Mouse (Mus musculus): Measurements from ENCODE around the gene Pxdn.

Gene Pxdn

DNA sequence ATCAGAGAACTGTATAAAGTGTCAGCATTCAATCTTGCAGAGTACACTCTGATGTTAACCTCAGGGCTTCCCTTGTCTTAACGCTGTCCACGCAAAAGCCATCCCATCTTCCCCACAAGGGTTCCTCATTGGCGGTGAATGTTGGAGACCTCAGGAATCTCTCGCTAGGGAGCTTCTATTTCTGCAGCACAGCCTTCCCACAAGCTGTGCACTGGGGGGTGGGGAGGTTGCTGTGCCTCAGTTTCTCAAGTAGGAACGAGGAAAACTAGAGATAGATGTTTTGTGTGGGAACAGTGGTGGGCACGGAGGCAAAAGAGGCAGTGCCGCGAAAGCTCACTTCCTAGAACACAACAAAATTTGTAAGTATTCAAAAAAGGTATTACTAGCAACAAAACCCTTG is at the start of gene Pxdn:
Gene Pxdn (plus strand): TSS at position 301 of the 400 bp plus-strand sequence.
- no peak for DNase-seq (ENCODE audit: low read depth)

DNA sequence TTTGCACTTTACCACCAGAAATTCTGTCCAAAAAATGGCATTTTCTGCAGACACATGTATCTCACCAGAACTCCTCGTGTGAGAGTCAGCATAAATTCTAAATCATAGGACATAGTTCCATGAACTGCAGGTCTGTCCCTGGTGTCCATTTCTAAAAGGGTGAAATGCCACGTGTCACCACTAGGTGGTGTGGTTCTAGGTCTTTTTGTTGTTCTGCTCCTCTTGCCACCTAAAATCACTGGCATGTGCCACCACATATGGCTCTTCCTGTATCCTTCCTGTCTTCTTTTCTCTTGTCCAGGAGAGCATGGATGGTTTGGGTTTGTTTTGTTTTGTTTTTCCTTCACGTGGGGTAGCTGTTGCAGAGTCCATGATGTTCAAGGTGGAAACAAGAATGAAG is 42.7 kb upstream of the Pxdn start:
- peak; percentile 11 for DNase-seq (ENCODE audit: low read depth)

DNA sequence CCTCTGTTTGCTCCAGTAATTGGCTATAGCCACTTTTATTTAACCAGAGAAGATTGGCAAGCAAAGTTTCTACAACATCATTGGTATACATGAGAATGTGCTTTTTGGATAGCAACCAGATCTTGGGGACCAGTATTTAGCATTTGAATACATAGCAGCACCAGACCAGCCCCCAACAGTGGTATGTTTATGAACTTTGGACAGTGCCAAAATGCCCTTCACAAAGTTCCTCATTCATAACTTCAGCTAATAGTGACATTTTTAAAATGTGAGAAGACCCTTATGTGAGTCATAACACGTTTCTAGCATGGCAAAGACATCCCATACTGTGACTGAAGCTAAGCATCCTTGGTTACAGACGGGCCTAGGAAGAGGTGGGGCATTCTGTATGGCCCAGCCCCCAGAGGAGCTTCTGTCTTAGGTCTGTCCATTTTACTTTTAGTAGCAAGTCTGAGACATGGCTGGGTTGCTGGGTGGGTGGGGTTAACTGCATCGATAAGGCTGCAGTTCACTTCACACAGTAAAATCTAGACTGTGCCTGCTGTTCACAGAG is 39.8 kb upstream of the Pxdn start:
- DNase-seq (ENCODE audit: low read depth), result no peak

DNA sequence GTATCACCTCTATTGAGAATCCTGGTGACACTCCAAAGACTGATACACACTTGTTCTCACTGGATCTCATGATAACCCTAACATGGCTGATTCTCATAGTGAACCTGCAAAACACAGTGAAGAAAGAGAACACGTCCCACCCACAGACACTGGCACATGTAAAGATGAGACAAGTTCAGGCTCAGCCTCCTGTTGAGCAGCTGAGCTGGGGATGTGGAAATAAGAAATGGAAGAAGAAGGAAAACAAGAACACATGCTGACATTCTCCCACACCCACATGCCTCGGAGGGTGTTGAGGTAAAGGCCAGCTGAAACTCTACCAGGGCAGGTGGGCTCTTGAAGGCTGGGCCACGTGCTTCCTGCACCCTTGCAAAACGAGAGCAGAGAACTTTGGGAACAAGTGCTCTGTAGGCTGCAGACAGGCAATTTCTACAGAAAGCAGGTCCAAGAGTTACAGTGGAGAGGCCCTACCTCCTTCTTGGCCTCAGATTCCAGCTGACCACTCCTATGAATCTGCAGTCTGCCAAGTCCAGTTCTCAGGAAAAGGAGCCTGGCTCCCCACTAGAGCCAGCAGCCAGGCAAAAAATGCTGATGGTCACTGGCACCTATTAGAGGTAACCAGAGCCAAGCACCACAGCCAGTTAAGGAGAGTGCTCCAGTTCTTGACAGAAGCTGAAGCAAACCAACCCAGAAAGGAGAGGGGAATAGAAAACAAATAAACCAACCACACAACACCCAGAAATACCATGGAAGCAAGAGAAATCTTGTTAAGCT is 33.1 kb upstream of the Pxdn start:
- DNase-seq (ENCODE audit: low read depth), result no peak

DNA sequence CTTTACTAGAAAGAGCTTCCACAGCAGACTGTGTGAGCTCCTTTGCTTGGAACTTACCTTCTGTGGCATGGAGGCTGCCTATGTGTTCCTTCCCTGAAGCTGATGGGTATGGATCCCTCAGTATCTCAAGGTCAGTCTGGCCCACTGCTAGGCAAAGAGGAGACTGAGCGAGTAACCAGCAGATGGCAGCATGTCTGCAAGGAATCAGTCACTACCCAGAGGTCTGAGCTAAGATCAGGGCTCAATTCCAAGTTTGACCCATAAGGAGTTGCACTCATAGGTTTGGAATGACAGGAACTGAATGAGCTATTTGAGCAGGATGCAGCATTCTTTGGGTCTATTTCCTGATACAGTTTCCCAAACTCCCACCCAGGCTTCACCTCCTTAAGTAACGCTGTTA is 30.4 kb upstream of the Pxdn start:
- no peak for DNase-seq (ENCODE audit: low read depth)

DNA sequence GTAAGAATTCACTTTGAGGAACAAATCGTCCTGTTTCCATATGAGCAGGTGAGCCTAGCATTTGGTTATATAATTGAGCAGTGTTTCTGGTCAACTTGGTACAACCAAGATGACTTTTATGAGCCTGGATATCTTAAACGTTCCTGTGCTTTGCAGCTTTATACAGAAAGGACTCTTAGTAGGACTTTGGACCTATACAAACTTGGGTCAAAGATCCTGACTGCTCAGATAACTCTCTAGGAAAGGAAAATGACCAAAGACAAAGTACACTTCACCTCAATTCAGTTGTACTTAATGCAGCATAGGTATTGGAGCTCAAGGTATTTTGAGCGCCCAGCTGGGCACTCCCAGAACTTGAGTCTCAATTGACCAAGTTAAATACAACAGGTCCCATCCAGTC is 21.3 kb upstream of the Pxdn start:
- no peak for DNase-seq (ENCODE audit: low read depth)

DNA sequence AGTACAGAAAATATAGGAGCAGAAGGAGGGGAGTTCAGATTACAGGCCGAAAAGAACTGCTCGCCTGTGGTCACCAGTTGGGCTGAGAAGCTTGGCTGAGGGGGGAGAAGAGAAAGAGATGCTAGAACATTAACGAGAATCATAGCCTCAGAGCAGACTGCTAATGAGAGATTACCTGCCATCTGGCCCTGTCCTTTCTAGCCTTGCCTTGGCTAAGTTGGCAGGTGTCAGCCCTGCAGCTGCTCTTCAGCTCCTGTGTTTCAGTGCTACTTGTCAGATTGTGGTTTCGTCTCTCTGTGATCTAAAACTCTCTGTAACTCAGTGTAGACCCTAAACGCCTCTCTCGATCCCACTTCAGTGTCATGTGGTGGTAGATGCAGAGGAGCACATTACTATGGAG is 20.6 kb upstream of the Pxdn start:
- DNase-seq (ENCODE audit: low read depth), result no peak

DNA sequence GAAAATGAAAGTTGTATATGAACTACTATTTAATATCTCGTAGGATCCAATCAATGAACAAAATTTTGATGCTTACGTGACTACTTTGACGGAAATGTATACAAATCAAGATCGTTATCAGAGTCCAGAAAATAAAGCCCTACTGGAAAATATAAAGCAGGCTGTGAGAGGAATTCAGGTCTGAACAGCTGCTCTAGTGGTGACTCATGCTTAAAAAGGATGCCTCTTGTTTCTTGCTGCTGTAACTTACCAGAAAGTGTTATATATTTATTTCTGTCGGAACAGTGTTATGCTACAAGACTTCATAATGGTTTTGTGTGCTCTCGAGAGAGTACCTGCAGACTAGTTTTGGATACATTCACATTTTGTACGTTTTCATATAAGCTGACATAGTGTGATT is 17.1 kb upstream of the Pxdn start:
- no peak for DNase-seq (ENCODE audit: low read depth)

DNA sequence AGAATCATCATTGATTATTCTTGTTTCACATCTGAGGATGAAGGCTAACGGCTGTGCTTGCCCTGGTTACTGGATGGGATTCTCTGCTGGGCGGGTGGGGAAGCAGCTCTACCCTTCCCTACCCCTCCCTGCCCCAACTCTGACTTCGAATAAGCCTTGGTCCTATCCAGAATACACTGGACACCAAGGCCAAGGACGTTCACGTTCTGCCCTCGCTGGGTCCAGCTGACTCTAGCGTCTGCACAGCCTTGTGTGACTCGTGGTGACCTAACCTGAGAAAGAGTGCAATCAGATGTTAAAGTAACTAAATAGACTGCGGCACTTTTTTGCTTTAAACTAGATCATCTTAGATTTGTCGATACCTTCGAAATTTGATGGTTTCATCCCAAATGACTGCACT is 15.9 kb upstream of the Pxdn start:
- DNase-seq (ENCODE audit: low read depth), result no peak

DNA sequence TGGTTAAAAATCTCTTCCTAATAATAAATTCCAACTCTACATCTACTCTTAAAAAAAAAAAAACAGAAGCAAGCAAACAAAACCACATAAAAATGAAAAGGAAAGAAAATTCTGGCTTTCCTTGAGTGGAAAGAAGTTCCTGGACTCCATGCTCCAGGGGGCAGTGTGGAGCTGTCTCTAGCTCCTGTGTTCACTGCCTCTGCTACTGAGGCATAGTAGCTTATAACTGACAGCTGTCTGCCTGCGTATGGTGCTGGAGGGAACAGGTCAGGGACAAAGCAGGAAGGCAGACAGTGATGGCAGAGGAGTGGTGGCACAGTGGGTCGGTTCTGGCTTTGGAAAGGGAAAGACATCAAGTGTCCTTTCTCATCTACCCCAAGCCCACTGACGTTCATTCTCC is 10.5 kb upstream of the Pxdn start:
- no peak for DNase-seq (ENCODE audit: low read depth)

DNA sequence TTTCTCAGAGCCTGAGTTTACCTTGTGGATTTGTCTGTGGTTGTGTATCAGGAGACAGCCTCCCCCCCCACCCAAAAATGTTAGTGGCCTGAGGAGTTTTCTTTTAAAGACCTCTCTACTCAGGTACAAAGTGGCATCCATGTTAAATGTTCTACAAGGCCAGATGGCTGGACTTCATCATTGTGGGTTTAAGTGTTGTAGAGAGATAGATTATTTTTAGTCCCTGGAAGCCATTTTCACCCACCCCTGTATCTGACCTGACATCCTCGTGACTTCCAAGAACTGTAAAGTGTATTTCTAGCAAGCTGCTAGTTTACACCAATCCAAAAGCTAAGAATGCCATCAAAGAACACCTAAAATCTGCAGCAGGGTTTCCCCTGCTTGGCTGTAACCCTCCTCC is 6.8 kb upstream of the Pxdn start:
- DNase-seq (ENCODE audit: low read depth), result no peak

DNA sequence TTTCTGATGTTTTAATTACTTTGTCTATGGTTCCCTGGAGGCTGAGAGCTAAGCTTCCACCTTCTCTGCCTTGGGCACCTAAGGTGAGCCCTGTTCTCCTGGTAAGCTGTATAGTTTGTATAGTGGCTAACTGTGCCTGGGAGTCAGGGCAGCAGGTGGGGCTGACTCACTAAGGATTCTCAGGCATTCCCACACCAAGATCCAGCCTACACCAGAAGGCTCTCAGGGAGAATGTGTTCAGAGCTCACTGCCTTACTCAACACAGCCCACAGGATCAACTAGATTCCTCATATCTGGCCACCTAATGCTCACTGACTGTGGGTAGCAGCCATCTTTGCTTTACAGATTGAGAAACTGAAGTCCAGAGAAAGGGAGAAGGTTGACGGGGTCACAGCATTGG is 4.5 kb upstream of the Pxdn start:
- no peak for DNase-seq (ENCODE audit: low read depth)

DNA sequence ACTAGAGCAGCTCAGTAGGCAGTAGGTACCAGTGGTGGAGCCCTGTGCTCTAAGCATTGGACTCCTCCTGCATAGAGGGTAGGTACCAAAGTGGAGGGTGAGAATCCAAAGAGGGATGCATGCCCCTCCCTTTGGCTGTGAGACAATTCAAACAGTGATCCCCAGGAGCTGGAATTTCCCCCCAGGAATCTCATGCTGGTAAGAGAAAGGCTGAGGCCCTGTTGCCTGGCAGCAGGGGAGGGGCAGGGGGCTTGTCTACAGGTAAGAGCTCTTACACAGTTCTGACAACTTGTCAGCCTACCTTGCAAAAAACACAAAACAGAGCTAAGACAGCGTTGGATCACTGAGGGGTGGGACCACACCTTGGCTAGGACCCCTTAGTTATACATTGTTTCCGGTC is 3.9 kb upstream of the Pxdn start:
- DNase-seq (ENCODE audit: low read depth), result no peak

DNA sequence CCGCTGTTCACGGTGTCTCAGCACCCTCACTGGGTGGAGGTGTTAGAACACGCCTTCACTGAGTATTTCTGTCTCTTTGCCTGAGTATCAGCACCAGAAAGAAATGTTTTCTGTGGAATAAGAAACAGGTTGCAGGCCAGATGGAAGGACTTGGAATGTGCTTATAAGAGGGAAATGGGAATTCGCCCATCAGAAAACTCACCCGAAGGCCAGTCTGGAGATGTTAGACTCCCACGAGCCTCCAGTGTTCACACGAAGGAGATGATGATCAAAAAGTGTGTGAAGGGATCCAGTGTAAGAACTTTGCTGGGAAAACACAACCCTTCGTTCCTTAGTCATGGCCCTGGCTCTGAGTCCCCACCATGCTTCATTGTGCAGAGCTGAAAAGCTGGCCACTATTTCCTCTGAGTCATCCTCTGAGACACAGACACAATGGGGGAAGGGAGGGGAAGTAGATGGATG is 3.3 kb upstream of the Pxdn start:
- no peak for DNase-seq (ENCODE audit: low read depth)

DNA sequence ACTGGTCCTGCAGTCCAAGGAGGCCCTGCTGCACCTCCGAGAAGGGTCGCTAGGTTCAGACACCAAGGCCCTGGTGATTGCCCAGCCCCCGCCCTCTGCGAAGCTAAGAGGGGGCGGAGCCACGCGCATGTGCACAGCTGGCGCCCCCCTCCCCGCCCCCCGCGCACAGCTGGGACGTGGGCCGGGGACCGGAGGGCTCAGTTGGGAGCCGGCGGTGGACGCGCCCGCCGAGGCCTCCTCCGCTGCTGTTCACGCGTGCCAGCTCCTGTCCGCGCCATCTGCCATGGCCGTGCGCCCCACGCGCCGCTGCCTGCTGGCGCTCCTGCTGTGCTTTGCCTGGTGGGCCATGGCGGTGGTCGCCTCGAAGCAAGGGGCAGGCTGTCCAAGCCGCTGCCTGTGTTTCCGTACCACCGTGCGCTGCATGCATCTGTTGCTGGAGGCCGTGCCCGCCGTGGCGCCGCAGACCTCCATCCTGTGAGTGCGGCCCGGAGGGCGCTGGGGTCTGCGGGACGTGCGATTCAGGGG is 505 bp downstream of the Pxdn start:
- DNase-seq (ENCODE audit: low read depth), result no peak

DNA sequence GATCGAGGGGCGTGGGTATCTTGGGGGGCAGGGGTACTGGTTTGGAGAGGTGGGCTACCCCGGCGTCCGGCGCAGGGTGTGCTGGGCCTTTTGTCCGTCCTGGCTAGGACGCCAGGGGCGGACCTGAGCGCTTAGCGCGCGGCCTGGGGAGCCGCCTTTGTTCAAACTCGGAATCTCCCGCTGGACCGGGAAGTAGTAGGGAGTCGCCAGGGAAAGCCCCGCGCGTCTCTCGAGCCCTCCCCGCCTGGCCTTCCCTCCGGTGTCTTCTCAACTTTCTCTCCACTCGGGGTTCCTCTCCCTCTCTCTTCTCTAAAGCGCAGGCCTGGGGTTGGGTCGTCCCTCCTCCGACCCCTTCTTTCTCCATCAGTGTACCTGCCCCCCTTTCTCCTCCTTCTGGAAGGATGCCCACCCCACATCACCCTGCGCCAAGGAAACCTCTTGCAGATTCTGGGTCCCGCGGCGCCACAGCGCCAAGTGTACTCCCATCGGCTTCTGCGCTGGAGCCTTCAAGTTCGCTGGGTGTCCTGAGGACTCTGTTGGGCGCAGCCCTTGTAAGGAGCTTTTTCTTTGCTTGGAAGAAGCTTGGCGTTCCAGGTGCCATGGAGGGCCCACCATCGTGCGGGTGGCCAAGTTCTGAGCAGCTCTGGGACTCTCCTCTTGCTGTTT is 1.1 kb downstream of the Pxdn start:
- DNase-seq (ENCODE audit: low read depth), result no peak

DNA sequence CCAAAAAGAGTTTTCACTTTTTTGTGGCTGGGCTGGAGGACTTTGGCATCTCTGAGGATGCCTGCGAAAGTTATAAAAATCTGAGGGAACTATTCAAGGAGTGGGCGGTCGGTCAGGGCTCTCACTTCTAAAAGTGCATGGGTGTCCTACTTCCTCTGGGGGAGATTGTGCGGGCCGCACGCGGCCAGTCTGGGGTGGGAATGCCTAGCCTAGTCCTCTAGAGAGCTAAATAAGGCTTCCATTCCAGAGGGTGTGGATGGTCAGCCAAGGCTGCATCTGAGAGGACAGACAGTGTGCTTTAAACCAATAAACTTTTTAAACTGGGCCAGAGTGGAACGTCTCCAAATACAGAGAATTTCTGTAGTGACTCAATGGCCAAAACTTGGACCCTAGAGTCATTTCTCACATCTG is 1.9 kb downstream of the Pxdn start:
- no peak for DNase-seq (ENCODE audit: low read depth)

DNA sequence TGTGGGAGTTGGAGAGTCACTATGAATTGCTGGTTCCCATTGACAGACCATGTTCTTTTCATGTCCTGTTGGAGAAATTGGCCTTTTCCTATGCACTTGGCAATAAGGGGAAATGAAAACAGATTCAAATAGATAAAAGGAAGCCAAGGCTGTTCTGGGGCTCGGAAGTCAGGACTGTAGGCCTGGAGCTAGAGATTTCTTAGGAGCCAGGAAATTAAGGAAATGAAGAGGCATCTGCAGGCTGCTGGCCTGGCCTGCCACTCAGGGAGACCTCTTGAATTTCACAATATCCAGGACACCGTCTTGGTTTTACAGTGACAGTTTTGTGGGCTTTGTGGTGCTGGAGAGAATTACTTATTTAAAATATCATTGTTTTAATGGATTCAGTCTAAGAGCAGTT is 5.0 kb downstream of the Pxdn start:
- DNase-seq (ENCODE audit: low read depth), result no peak

DNA sequence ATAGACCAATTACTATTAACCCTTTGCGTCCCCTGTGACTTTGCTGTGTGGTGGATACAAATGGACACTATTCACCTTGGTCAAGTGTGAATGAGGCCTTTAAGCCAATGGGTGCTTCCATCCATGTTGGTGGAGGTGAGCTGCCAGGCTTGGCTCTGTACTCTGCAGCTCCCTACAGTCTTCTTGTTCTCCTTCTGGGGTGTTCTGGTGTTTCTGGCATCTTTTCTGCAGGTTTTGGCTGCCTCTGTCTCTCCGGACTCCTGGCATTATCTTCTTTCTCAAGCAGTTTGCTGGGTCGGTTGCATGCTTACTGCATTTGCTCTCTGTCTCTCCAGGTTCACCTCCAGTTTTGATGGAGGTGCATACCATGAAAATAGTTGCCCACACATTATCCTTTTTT is 7.2 kb downstream of the Pxdn start:
- DNase-seq (ENCODE audit: low read depth), result no peak

DNA sequence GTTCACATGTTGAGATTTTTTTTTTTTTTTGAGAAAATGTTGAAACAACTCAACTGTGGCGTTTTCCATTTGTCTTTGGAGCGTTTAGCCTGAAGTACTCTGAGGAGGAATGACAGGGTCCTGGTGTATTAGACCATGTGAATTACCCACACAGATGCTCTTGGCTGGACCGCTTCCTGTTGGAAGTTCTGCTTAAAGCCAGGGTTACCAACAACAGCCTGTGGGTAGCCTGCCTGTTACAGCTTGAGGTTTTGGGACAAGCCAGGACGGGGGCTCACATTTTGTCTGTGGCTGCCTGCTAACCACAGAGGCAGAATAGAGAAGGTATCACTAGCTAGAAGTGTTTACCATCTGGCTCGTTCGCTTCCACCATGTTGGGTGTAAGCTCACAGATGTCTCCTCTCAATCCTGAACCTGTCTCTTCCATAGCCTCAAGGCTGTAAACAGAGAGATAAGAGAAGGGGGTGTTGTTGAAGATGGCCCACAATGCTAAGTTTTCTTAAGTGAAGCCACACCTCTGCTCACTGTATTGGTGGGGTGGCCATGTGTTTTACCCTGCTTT is 7.9 kb downstream of the Pxdn start:
- no peak for DNase-seq (ENCODE audit: low read depth)

DNA sequence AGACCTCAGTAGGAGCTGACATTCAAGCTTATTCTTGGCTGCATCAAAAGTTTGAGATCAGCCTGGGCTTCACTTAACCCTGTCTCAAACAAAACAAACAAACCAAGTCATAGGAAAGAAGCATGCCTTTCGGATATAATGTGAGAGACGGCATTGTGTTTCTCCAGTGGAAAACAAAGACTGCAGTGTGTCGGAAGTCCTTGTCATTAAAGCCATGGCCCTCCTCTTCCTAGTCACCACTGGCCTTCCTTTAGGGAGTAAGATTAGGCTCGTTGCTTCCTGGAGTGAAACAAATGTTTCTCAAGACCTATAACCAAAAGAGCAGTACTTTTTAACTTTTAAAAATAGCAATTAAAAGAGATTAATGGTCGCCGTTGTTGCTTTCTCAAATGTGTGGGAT is 13.6 kb downstream of the Pxdn start:
- no peak for DNase-seq (ENCODE audit: low read depth)

DNA sequence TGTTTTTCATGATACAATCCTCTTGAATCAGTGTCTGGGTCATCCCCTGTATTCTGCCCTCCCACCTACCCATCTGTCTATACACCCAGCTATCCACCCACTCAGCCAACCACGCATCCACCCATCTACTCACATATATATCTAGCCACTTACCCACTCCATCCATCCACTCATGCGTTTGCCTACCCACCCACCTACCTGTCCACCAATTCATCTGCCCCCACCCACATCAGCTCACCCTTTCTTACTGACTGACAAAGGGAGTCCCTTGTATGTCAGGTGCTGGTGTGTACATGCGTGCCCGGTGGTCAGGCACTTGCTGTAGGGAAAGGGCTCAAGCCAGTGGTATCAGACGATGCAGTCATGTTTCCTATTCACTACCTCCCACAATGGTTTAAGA is 14.1 kb downstream of the Pxdn start:
- no peak for DNase-seq (ENCODE audit: low read depth)

DNA sequence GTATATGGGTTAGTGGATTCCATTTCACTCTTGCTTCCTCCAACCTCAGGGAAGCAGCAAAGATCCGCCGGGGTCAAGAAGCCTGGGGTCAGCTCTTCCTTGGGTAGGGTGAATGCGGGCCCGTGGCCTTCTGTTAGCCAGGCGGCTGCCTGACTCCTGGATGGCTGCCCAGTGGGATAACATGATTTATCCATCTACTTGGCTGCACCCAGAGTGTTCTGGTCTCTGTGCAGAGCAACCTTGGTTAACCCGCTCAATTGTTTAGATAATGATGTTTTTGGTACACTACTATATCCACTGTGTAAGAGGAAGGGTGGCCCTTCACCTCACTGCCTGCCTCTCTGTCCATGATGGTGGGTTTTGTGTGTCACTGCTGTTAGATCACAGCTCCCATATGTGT is 14.7 kb downstream of the Pxdn start:
- no peak for DNase-seq (ENCODE audit: low read depth)
